Mouse (Mus musculus) urinary bladder, adult 18-20 months (tissue): ENCODE data around the gene Mast4.

Source experiments
- DNase-seq, 2 experiments: peaks; one replicate each; pipeline ENCODE4 v3.0.0; 2022; ENCODE audit warnings: low spot score in 2 of 2, mixed read lengths in 2 of 2

The Mast4 gene

DNA sequence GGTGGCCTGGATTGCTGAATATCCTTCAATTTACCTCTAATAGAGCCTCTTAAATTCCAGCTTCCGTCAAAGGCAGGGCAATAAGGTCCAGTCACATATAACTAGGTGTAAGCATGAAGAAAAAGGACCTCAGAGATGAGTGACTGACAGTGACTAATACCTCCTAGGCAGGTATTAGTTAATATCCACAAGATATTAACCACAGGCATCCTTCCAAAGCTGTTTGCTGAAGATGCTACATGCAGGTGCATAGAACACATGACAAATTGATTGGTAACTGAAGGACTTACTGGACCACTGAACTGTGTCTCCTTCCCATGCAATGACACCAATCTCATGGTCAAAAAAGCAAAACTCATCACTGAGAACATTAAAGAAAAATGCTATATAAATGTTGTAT is 402.3 kb downstream of the Mast4 start:
- DNase-seq = no peak

- no peak for DNase-seq
These were observed 408.3 kb downstream of the Mast4 start for GRCm38 (mm10) chr13:102925844-102926598.

DNA sequence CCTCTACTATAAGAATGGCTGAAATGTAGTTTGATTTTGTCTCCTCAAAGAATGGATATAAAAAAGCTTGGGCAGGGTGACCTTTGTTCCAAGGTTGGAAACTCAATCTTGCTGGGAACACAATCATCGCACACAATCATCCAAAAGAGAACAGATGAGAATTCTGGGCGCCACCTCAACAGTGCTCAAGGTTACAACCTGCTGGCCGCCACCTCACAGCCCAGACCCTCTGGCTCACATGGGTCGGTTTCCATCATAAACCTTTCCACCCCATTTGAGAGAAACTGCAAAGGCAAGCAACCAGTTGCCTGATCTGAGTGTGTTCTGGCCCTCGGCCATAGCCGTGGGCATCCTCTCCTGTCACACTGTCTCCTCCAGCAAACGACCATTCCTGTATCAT is 414.6 kb downstream of the Mast4 start:
- no peak for DNase-seq

- no peak for DNase-seq
These were observed 415.7 kb downstream of the Mast4 start for GRCm38 (mm10) chr13:102918616-102919015.

GRCm38 (mm10) chr13:102915341-102915740 is 419.0 kb downstream of the Mast4 start:
- no peak for DNase-seq

DNA sequence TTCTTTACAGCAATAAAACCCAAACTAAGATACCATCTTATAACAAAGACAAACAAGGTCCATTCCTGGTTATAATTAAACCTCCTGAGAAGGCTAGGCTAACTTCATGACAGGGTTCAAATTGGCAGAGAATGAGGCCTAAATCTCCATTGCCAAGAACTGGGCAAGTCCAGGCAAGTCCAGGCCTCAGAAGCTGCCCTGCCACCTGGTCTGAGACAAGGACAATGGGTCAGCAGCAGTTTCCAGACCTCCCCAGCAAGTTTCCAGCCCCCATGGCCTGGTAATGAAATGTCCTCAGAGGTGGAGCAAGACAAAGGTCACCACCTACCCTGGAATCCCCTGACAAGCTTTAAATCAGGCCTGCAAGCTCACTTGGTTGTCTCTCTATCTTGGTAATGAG is 419.5 kb downstream of the Mast4 start:
- no peak for DNase-seq

DNA sequence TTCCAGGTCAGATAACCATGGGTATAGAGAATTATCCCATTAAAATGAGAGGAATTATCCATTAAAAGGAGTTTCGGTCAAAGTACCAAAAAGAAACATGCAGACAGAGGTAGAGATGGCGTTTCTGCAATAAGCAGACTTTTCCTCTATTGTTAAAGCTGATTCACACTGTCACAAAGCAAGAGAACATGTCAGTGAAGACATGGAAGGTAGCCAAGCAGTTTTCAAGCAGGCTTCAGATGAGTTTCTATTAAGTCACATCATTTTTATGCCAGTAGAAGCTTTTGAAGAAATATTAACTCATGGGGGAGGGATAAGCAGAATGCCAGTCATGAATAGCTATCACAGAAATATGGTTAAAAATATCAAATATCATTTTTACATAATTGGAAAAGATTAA is 420.4 kb downstream of the Mast4 start:
- DNase-seq = no peak

GRCm38 (mm10) chr13:102912867-102913266 is 421.4 kb downstream of the Mast4 start:
- DNase-seq = no peak

DNA sequence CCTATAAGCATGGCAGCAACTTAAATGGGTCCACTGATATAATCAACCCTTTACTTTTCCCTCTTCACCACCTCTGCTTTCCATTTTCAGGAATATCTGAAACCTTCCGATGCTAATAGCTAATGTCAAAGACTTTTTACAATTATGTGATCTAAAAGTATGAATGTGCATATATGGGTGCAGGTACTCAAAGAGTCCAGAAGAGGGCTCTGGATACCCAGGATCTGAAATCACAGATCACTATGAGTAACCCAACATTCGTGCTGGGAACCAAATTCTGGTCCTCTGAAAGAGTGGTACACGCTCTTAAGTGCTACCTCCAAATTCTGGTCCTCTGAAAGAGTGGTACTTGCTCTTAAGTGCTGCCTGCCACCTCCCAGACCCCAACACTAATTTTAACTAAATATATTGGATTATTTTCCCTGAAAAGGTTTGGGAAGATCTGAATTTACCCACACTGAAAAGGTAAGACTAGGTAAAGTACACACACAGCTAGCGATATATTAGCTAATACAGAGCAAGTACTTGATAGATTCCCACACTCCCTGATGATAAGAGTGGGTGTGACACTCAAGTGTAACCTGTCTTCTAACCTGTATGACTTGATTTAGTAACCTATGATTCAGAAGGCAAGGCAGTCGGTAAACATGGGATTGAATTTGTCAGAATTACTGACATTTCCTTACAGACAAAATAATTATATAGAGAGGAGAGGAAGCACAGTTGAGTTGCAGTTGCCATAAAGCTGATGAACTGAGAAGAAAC is 424.5 kb downstream of the Mast4 start:
- DNase-seq = no peak

DNA sequence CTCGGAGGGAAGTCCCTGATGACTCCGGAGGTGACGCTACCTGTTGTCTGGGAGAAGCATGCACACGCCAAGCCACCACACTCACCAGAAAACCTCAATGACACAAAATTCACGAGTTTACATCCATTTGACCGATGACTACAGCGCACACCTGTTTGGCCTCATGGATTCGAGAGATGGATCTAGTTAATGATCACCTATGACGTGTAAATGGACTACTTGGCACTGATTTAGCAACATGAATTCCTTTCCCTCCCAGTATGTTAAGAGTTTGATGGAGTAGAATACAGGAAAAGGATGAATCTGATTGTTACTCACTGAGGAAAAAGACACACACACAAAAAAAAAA is 427.7 kb downstream of the Mast4 start:
- DNase-seq = no peak

GRCm38 (mm10) chr13:102906004-102906660 is 428.2 kb downstream of the Mast4 start:
- peak; percentile 60 to 77 for DNase-seq

- DNase-seq = no peak
These were observed 428.8 kb downstream of the Mast4 start for GRCm38 (mm10) chr13:102905361-102905950.

DNA sequence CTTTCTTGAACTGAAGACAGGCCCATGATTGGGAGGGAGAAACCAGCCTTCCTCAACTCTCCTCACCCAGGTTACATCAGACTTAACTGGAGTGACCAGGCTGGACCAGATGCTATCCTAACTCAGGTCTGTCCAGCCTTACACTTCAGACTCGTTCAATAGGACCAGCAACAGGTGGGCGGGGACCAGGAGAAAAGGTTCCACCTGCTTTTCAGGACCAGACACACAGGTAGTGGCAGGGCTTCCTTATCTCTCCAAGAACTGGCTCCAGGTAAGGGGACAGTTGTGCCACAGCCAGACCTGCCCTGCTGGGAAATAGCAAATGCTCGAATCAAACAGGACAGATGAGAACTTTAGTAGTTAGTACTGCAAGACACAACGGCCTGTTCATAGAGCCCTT is 430.6 kb downstream of the Mast4 start:
- peak in 1 of 2 experiments; percentile 58 for DNase-seq

DNA sequence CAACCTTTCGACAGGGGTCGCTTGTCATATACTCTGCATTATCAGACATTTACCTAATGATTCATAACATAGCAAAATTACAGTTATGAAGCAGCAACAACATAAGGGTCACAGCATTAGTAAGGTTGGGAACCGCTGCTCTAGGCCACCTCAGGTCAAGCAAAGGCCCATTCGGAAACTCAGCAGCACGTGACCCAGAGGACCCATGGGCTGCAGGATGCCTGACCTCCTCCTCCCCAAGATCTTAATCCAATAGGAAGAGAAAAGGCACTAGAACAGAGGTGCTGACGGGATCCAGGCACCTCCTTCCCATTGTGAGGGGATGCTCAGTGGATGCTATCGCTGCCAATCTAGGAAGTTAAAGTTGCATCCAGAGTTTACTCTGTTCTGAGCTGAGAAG is 432.2 kb downstream of the Mast4 start:
- no peak for DNase-seq

- no peak for DNase-seq
These were observed 433.8 kb downstream of the Mast4 start for GRCm38 (mm10) chr13:102900531-102900930.

- no peak for DNase-seq
These were observed 434.2 kb downstream of the Mast4 start for GRCm38 (mm10) chr13:102900083-102900420.

DNA sequence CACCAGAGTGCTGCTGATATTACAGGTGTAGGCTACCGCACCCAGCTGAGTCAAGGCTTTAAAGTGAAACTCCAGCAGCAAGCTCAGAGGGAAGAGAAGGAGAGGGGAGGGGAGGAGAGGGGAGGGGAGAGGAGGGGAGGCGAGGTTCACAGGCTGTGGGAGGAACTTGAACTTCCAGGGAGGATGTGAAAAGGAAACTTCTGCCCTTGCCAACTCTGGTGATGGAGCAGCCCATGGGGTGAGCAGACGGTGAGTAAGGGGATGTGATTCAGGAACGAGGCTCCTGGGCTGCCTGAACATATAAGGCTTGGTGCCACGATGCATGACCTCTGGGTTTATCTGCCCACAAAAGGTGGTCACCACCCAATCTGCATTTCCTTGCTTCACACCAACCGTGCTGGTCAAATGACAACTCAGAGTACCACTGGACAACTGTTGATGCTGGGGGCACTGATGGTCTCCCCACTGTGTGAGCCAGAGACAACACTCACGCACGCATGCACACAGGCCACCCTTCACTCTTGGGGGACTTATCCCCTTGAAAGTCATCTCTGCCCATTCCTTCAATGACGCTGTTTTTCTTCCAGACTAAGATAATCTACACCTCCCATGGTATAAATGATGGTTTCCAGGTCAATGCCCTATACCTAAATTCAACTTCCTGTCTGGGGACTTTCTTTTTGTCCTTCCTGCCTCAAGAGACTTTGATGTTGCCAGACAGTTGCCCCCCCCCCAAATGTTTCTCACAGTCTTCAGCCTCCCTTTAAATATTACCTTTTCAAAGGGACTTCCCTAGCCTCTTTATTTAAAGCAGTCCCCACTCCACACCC is 434.8 kb downstream of the Mast4 start:
- DNase-seq = no peak

- DNase-seq = peak in 1 of 2 experiments; percentile 72
These were observed 435.7 kb downstream of the Mast4 start for GRCm38 (mm10) chr13:102898374-102899131.

DNA sequence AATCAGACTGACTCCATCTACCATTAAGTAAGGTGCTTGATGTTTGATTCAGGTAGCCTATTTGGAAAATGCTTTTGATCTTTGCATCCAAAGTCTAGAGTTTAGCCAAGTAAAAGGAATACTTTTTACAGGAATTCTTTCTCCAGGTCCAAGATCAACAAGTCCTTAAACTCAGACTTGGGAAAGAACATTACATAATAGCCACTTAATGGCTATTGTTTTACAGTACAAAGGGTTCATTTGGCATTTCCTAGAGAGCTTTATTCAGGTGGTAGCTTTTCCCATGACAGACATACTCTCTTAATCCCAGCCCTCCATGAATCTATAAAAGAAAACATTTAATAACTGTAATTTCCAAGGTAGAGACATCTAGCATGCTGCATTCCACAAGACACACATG is 438.0 kb downstream of the Mast4 start:
- no peak for DNase-seq

- DNase-seq = no peak
These were observed 438.4 kb downstream of the Mast4 start for GRCm38 (mm10) chr13:102895894-102896293.
